Comparison of ENCODE assay signal across 8 mouse cellular contexts in the genomic region with DNA sequence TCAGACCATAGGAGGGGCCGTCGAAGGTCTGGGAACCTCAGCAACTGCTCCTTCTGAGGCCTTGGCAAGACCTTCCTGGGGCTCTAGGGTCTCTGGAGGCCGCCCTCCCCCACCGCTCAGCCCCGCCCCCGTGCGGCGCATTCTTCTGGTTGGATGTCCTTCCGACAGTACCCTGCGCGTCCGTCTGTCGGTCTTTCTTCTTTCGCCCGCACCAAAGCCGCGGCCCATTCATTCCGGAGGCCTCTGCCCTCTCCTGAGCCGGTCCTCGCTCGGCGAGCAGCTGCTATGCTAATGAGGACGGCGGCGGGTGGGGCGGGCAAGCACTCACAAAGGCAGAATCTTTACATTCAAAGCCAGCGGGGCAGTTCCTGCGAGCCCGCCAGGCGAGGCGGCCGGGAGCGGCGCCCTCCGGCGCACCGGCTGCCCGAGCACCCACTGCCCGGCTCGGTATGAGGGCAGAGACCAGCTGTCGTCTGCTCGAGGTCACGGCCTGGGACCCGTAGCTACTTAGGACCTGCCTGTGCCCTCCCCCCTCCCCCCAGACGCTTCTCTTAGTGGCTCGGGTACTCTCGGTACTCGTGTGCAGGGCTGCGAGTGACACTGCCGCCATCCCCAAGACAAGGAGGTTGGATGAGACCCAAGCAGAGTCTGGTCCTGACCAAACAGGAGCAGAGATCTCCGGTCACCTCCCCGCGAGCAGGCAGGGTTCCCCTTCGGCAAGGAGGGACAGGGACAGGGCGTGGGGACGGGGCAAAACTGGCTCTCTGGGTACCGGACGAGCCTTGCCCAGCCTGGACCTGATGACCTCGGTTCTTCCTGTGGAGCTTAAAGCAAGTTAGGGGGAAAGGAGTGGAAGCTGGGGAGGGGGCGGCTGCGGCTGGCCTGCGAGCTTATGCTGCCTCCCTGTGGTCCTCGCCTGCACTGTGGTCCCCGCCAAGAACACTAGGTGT. TPM values are rescaled to one million over a fixed set of nuclear protein-coding genes. Genes with fewer than 3 reads are reported as not detected.
DNase-seq lines count a peak whose midpoint lies in the region; ATAC-seq and TF ChIP-seq lines count a peak whose summit lies in the region.

No protein-coding gene starts in this region.

- peak; percentile 51 to 52 for DNase-seq in left cerebral cortex, adult 2 months (ENCODE audit: extremely low spot score in 1 of 2, low spot score in 2 of 2)
- no peak for DNase-seq in left cerebral cortex, postnatal 25 days (ENCODE audit: low spot score in 2 of 2)
- peak; percentile 66 for DNase-seq in adrenal gland, postnatal 10 days
- peak; percentile 81 for DNase-seq in forebrain, postnatal 0 days
- DNase-seq in lung, postnatal 0 days (ENCODE audit: low spot score), result peak; percentile 74
- DNase-seq in retina, postnatal 1 day, result peak; percentile 96
- no peak for DNase-seq in ovary, adult 18-20 months (ENCODE audit: low spot score)

- intact Hi-C loops in left cerebral cortex, adult 2 months (cut with DNase I), result loop anchor here (1.0 kb wide), 1 partner anchor 87 kb away; no protein-coding TSS in a partner anchor
- intact Hi-C loops in left cerebral cortex, postnatal 25 days (cut with DNase I), result loop anchor here (2.0 to 5.0 kb wide), 2 partner anchors 59 to 87 kb away; no protein-coding TSS in a partner anchor

- H3K4me1 ChIP-seq in forebrain, postnatal 0 days (ENCODE audit: insufficient read depth), result 0 out of 2 replicates have a peak, but pooled peaks cover 13% of the 10 kb centered on the region
- H3K4me1 ChIP-seq in intestine, embryonic 15.5 days (replicated peaks), result peaks cover 15% of the 10 kb centered on the region
- H3K4me1 ChIP-seq in lung, postnatal 0 days (ENCODE audit: insufficient read depth, low read depth, low read length), result no peaks in the 10 kb centered on the region

- peak overlapping the region; percentile 67; the same call in 1 of the 2 replicates for H3K27ac ChIP-seq in left cerebral cortex, adult 2 months
- H3K27ac ChIP-seq in forebrain, postnatal 0 days (ENCODE audit: low read depth, low read length), result peak overlapping the region; percentile 85
- peak overlapping the region; percentile 70 for H3K27ac ChIP-seq in intestine, embryonic 15.5 days
- peak overlapping the region; percentile 58 for H3K27ac ChIP-seq in lung, postnatal 0 days (ENCODE audit: low read length)

- no peaks in the 10 kb centered on the region for H3K27me3 ChIP-seq in forebrain, postnatal 0 days (ENCODE audit: insufficient read depth, low read length)
- peaks cover 18% of the 10 kb centered on the region for H3K27me3 ChIP-seq in intestine, embryonic 15.5 days (replicated peaks)
- H3K27me3 ChIP-seq in lung, postnatal 0 days (replicated peaks; ENCODE audit: insufficient read depth, low read length), result 0 out of 2 replicates have a peak, but pooled peaks cover 10% of the 10 kb centered on the region

- WGBS in forebrain, postnatal 0 days, result 6% methylated on average over 64 of the region's 64 CpGs
- 1% methylated on average over 64 of the region's 64 CpGs for WGBS in intestine, embryonic 15.5 days
- WGBS in lung, postnatal 0 days, result 1% methylated on average over 61 of the region's 64 CpGs

- H3K4me3 ChIP-seq in left cerebral cortex, adult 2 months, result peak overlapping the region; percentile 35
- H3K4me3 ChIP-seq in forebrain, postnatal 0 days (ENCODE audit: low read depth, low read length), result peak overlapping the region; percentile 52
- H3K4me3 ChIP-seq in intestine, embryonic 15.5 days (replicated peaks), result peak overlapping the region; percentile 49
- peak overlapping the region; percentile 31 for H3K4me3 ChIP-seq in lung, postnatal 0 days (ENCODE audit: low read depth, low read length)

- peak overlapping the region; percentile 77 for H3K9ac ChIP-seq in forebrain, postnatal 0 days
- peak overlapping the region; percentile 61 for H3K9ac ChIP-seq in intestine, embryonic 15.5 days
- peak overlapping the region; percentile 35 for H3K9ac ChIP-seq in lung, postnatal 0 days (replicated peaks; ENCODE audit: low read depth)

- peak overlapping the region; percentile 83 for H3K4me2 ChIP-seq in forebrain, postnatal 0 days (ENCODE audit: low read depth)
- peak overlapping the region; percentile 96 for H3K4me2 ChIP-seq in intestine, embryonic 15.5 days (replicated peaks)
- peak overlapping the region; percentile 90 for H3K4me2 ChIP-seq in lung, postnatal 0 days (replicated peaks; ENCODE audit: low read depth, low read length)

- no peaks in the 10 kb centered on the region for H3K36me3 ChIP-seq in forebrain, postnatal 0 days (ENCODE audit: insufficient read depth)
- no peaks in the 10 kb centered on the region for H3K36me3 ChIP-seq in intestine, embryonic 15.5 days
- H3K36me3 ChIP-seq in lung, postnatal 0 days (ENCODE audit: insufficient read depth, low read length), result no peaks in the 10 kb centered on the region

- TF ChIP-seq EP300 in lung, postnatal 0 days (IDR thresholded peaks at IDR 0.05), result no peak

- TF ChIP-seq CTCF in left cerebral cortex, adult 2 months (IDR thresholded peaks at IDR 0.05), result peak; percentile 43
- peak; percentile 93 for TF ChIP-seq CTCF in forebrain, postnatal 0 days (IDR thresholded peaks at IDR 0.05; ENCODE audit: low read depth)
- TF ChIP-seq CTCF in lung, postnatal 0 days (IDR thresholded peaks at IDR 0.05), result peak; percentile 67

- no peaks in the 10 kb centered on the region for H3K9me3 ChIP-seq in forebrain, postnatal 0 days (ENCODE audit: low read length)
- no peaks in the 10 kb centered on the region for H3K9me3 ChIP-seq in intestine, embryonic 15.5 days
- no peaks in the 10 kb centered on the region for H3K9me3 ChIP-seq in lung, postnatal 0 days (ENCODE audit: low read length)

- ATAC-seq in forebrain, postnatal 0 days, result peak; percentile 81
- ATAC-seq in intestine, embryonic 15.5 days, result peak; percentile 65
- peak; percentile 61 for ATAC-seq in lung, postnatal 0 days

RNA-seq across cellular contexts. Expression of gene Nrarp, which starts 5.3 kb away (rescaled TPM):
- 10 to 100 TPM; 20.2 to 21.7 TPM for total RNA-seq in left cerebral cortex, adult 2 months (2021)
- total RNA-seq in left cerebral cortex, postnatal 25 days (2021), result 10 to 100 TPM; 21.7 to 30.7 TPM
- 10 to 100 TPM; 15.1 to 15.5 TPM for total RNA-seq in adrenal gland, postnatal 10 days (2021)
- 38.2 and 40.0 TPM in 2 replicates for total RNA-seq in forebrain, postnatal 0 days (2014; rRNA removed)
- polyA plus RNA-seq in forebrain, postnatal 0 days (2015; fragmentation: Nextera tagmentation; extraction: Ambion mirVana), result 17.0 and 17.8 TPM in 2 replicates
- 14.3 and 19.3 TPM in 2 replicates for polyA plus RNA-seq in intestine, embryonic 15.5 days (2015; fragmentation: Nextera tagmentation; extraction: Ambion mirVana)
- 14.1 and 16.0 TPM in 2 replicates for polyA plus RNA-seq in lung, postnatal 0 days (2015; fragmentation: Nextera tagmentation; extraction: Ambion mirVana)

RNA-seq across cellular contexts. Expression of gene Tor4a, which starts 10.8 kb away (rescaled TPM):
- 1 to 10 TPM; 2.0 to 2.2 TPM for total RNA-seq in left cerebral cortex, adult 2 months (2021)
- total RNA-seq in left cerebral cortex, postnatal 25 days (2021), result 1 to 10 TPM; 1.9 to 2.3 TPM
- total RNA-seq in adrenal gland, postnatal 10 days (2021), result 10 to 100 TPM; 13.9 to 19.5 TPM
- 1.7 and 3.3 TPM in 2 replicates for total RNA-seq in forebrain, postnatal 0 days (2014; rRNA removed)
- 0.92 and 1.2 TPM in 2 replicates for polyA plus RNA-seq in forebrain, postnatal 0 days (2015; fragmentation: Nextera tagmentation; extraction: Ambion mirVana)
- polyA plus RNA-seq in intestine, embryonic 15.5 days (2015; fragmentation: Nextera tagmentation; extraction: Ambion mirVana), result 16.4 and 18.5 TPM in 2 replicates
- 13.8 and 14.8 TPM in 2 replicates for polyA plus RNA-seq in lung, postnatal 0 days (2015; fragmentation: Nextera tagmentation; extraction: Ambion mirVana)

RNA-seq across cellular contexts. Expression of gene Nelfb, which starts 25.4 kb away (rescaled TPM):
- 10 to 100 TPM; 53.4 to 64.3 TPM for total RNA-seq in left cerebral cortex, adult 2 months (2021)
- total RNA-seq in left cerebral cortex, postnatal 25 days (2021), result 10 to 100 TPM; 50.8 to 51.8 TPM
- 10 to 100 TPM; 46.3 to 48.8 TPM for total RNA-seq in adrenal gland, postnatal 10 days (2021)
- 94.6 and 115 TPM in 2 replicates for total RNA-seq in forebrain, postnatal 0 days (2014; rRNA removed)
- 57.1 and 76.1 TPM in 2 replicates for polyA plus RNA-seq in forebrain, postnatal 0 days (2015; fragmentation: Nextera tagmentation; extraction: Ambion mirVana)
- 94.8 and 106 TPM in 2 replicates for polyA plus RNA-seq in intestine, embryonic 15.5 days (2015; fragmentation: Nextera tagmentation; extraction: Ambion mirVana)
- 74.0 and 80.1 TPM in 2 replicates for polyA plus RNA-seq in lung, postnatal 0 days (2015; fragmentation: Nextera tagmentation; extraction: Ambion mirVana)

RNA-seq across cellular contexts. Expression of gene Stpg3, which starts 28.5 kb away (rescaled TPM):
- not detected for total RNA-seq in left cerebral cortex, adult 2 months (2021)
- total RNA-seq in left cerebral cortex, postnatal 25 days (2021), result under 1 TPM in 1 of 2 experiments, not detected in 1; 0.23 TPM
- not detected for total RNA-seq in adrenal gland, postnatal 10 days (2021)
- not detected in 2 replicates for total RNA-seq in forebrain, postnatal 0 days (2014; rRNA removed)
- not detected in 2 replicates for polyA plus RNA-seq in forebrain, postnatal 0 days (2015; fragmentation: Nextera tagmentation; extraction: Ambion mirVana)
- polyA plus RNA-seq in intestine, embryonic 15.5 days (2015; fragmentation: Nextera tagmentation; extraction: Ambion mirVana), result not detected in 2 replicates
- polyA plus RNA-seq in lung, postnatal 0 days (2015; fragmentation: Nextera tagmentation; extraction: Ambion mirVana), result 0.12 TPM in 1 of 2 replicates, not detected in the other

RNA-seq across cellular contexts. Expression of gene Fam166a, which starts 32.6 kb away (rescaled TPM):
- not detected for total RNA-seq in left cerebral cortex, adult 2 months (2021)
- not detected for total RNA-seq in left cerebral cortex, postnatal 25 days (2021)
- not detected for total RNA-seq in adrenal gland, postnatal 10 days (2021)
- total RNA-seq in forebrain, postnatal 0 days (2014; rRNA removed), result not detected in 2 replicates
- 0.94 TPM in 1 of 2 replicates, not detected in the other for polyA plus RNA-seq in forebrain, postnatal 0 days (2015; fragmentation: Nextera tagmentation; extraction: Ambion mirVana)
- not detected in 2 replicates for polyA plus RNA-seq in intestine, embryonic 15.5 days (2015; fragmentation: Nextera tagmentation; extraction: Ambion mirVana)
- polyA plus RNA-seq in lung, postnatal 0 days (2015; fragmentation: Nextera tagmentation; extraction: Ambion mirVana), result 0.32 and 0.98 TPM in 2 replicates

Comparison
In these comparisons a context has a peak if more than half of its experiments do, and no peak if none do; other contexts are left out.
1. DNase-seq: peak in left cerebral cortex, adult 2 months (2 of 2), adrenal gland, postnatal 10 days (single experiment), forebrain, postnatal 0 days (single experiment), lung, postnatal 0 days (single experiment) and retina, postnatal 1 day (single experiment); none in left cerebral cortex, postnatal 25 days (0 of 2) and ovary, adult 18-20 months (single experiment).
2. CTCF ChIP-seq: peak in every context shown above with its lines; median percentile 93 in forebrain, postnatal 0 days; 67 in lung, postnatal 0 days; 43 in left cerebral cortex, adult 2 months.
3. Peak in every context shown above with its lines, with median percentiles within 50 percentile points of each other: H3K27ac ChIP-seq, H3K4me3 ChIP-seq, ATAC-seq, H3K4me2 ChIP-seq and H3K9ac ChIP-seq.